In genomic region chr17:93874430-93874829, GRCm38 (mm10) we compare ENCODE assay signal across 19 mouse cellular contexts.
A peak's percentile ranks its signal among the peaks of the same experiment; 100 is the strongest.
DNase-seq lines count a peak whose midpoint lies in the region; ATAC-seq and TF ChIP-seq lines count a peak whose summit lies in the region.
"Had no signal": no experiment of that assay in that cellular context is flagged by ENCODE, and none has a peak within 500 bp of the region (broad histone marks: within the 10 kb centered on the region; RNA-seq: fewer than 3 reads in every experiment).

No protein-coding gene starts in this region.

- TF ChIP-seq EP300 in ES-Bruce4 (IDR thresholded peaks at IDR 0.05; ENCODE audit: insufficient read depth, low read depth, low read length) = no peak

- H3K4me2 ChIP-seq in limb, embryonic 11.5 days (ENCODE audit: low read depth, severe bottlenecking) = no peak overlapping the region
- no peak overlapping the region for H3K4me2 ChIP-seq in kidney, embryonic 15.5 days
- H3K4me2 ChIP-seq: forebrain, embryonic 13.5 days; heart, embryonic 11.5 days; hindbrain, embryonic 15.5 days; lung, embryonic 14.5 days; midbrain, embryonic 13.5 days had no signal

- H3K27ac ChIP-seq in limb, embryonic 11.5 days (replicated peaks; ENCODE audit: low read depth, low read length) = no peak overlapping the region
- H3K27ac ChIP-seq in limb, embryonic 10.5 days = no peak overlapping the region
- no peak overlapping the region for H3K27ac ChIP-seq in ES-Bruce4 (ENCODE audit: insufficient read depth, low read length)
- no peak overlapping the region for H3K27ac ChIP-seq in gastrocnemius, adult 2 months
- no peak overlapping the region for H3K27ac ChIP-seq in kidney, embryonic 15.5 days
- H3K27ac ChIP-seq: forebrain, embryonic 13.5 days; hindbrain, embryonic 15.5 days; macrophage; midbrain, embryonic 13.5 days had no signal

- H3K4me3 ChIP-seq in limb, embryonic 11.5 days (ENCODE audit: low read depth, low read length) = no peak overlapping the region
- no peak overlapping the region for H3K4me3 ChIP-seq in limb, embryonic 10.5 days
- H3K4me3 ChIP-seq in ES-Bruce4 (ENCODE audit: low read depth, low read length) = no peak overlapping the region
- H3K4me3 ChIP-seq in gastrocnemius, adult 2 months = no peak overlapping the region
- H3K4me3 ChIP-seq in kidney, embryonic 15.5 days (replicated peaks) = no peak overlapping the region
- H3K4me3 ChIP-seq: forebrain, embryonic 13.5 days; hindbrain, embryonic 15.5 days; midbrain, embryonic 13.5 days had no signal

- ATAC-seq in limb, embryonic 11.5 days (ENCODE audit: insufficient number of reproducible peaks, low FRiP score, low TSS enrichment, low read depth) = peak; percentile 54; the same call in 1 of the 2 replicates
- no peak for ATAC-seq in kidney, embryonic 15.5 days (replicated peaks; ENCODE audit: low FRiP score)
- ATAC-seq: forebrain, embryonic 13.5 days; midbrain, embryonic 13.5 days had no signal

- TF ChIP-seq POLR2A in ES-Bruce4 (IDR thresholded peaks at IDR 0.05; ENCODE audit: insufficient read depth, low read length) = no peak

- no peak overlapping the region for H3K9ac ChIP-seq in limb, embryonic 11.5 days (ENCODE audit: low read length)
- H3K9ac ChIP-seq in ES-Bruce4 (ENCODE audit: low read depth, poor library complexity, severe bottlenecking) = no peak overlapping the region
- no peak overlapping the region for H3K9ac ChIP-seq in kidney, embryonic 15.5 days
- H3K9ac ChIP-seq: forebrain, embryonic 13.5 days; hindbrain, embryonic 15.5 days; lung, embryonic 14.5 days; midbrain, embryonic 13.5 days had no signal

- TF ChIP-seq CTCF in ES-Bruce4 (IDR thresholded peaks at IDR 0.05; ENCODE audit: low read depth, low read length) = peak; percentile 25
- TF ChIP-seq CTCF in gastrocnemius, adult 2 months (IDR thresholded peaks at IDR 0.05) = no peak

- no peaks in the 10 kb centered on the region for H3K27me3 ChIP-seq in limb, embryonic 11.5 days (ENCODE audit: control insufficient read depth, insufficient read depth, low read length)
- no peaks in the 10 kb centered on the region for H3K27me3 ChIP-seq in limb, embryonic 10.5 days (ENCODE audit: low read depth, poor library complexity, severe bottlenecking)
- H3K27me3 ChIP-seq in ES-Bruce4 (ENCODE audit: control insufficient read depth, insufficient read depth, low read length, poor library complexity, severe bottlenecking) = no peaks in the 10 kb centered on the region
- H3K27me3 ChIP-seq in kidney, embryonic 15.5 days = no peaks in the 10 kb centered on the region
- H3K27me3 ChIP-seq: forebrain, embryonic 13.5 days; hindbrain, embryonic 15.5 days; midbrain, embryonic 13.5 days had no signal

- no peaks in the 10 kb centered on the region for H3K4me1 ChIP-seq in limb, embryonic 11.5 days (ENCODE audit: control insufficient read depth, insufficient read depth, low read length)
- H3K4me1 ChIP-seq in limb, embryonic 10.5 days = no peaks in the 10 kb centered on the region
- H3K4me1 ChIP-seq in ES-Bruce4 (ENCODE audit: control insufficient read depth, insufficient read depth, low read length) = no peaks in the 10 kb centered on the region
- H3K4me1 ChIP-seq in kidney, embryonic 15.5 days = no peaks in the 10 kb centered on the region
- H3K4me1 ChIP-seq: forebrain, embryonic 13.5 days; hindbrain, embryonic 15.5 days; midbrain, embryonic 13.5 days had no signal

- H3K36me3 ChIP-seq in limb, embryonic 11.5 days (ENCODE audit: control insufficient read depth, insufficient read depth, low read length) = no peaks in the 10 kb centered on the region
- no peaks in the 10 kb centered on the region for H3K36me3 ChIP-seq in limb, embryonic 10.5 days
- no peaks in the 10 kb centered on the region for H3K36me3 ChIP-seq in ES-Bruce4 (ENCODE audit: control insufficient read depth, insufficient read depth, low read length, poor library complexity, severe bottlenecking)
- H3K36me3 ChIP-seq in kidney, embryonic 15.5 days = no peaks in the 10 kb centered on the region
- H3K36me3 ChIP-seq: G1E; hindbrain, embryonic 15.5 days; midbrain, embryonic 13.5 days had no signal

- 82% methylated on average over 1 of the region's 1 CpGs for WGBS in limb, embryonic 11.5 days
- 87% methylated on average over 1 of the region's 1 CpGs for WGBS in limb, embryonic 10.5 days
- 93% methylated on average over 1 of the region's 1 CpGs for WGBS in kidney, embryonic 15.5 days

- no peaks in the 10 kb centered on the region for H3K9me3 ChIP-seq in limb, embryonic 11.5 days (ENCODE audit: control insufficient read depth, low read length)
- H3K9me3 ChIP-seq in limb, embryonic 10.5 days (replicated peaks) = no peaks in the 10 kb centered on the region
- no peaks in the 10 kb centered on the region; the same call in 1 of the 2 replicates for H3K9me3 ChIP-seq in ES-Bruce4 (replicated peaks; ENCODE audit: control insufficient read depth, insufficient read depth, low read length, poor library complexity, severe bottlenecking)
- no peaks in the 10 kb centered on the region for H3K9me3 ChIP-seq in kidney, embryonic 15.5 days (replicated peaks)
- H3K9me3 ChIP-seq: forebrain, embryonic 13.5 days; G1E; hindbrain, embryonic 15.5 days; midbrain, embryonic 13.5 days had no signal

- intact Hi-C loops in gastrocnemius, adult 2 months (cut with DNase I) = no loop called here

- DNase-seq in limb, embryonic 11.5 days (ENCODE audit: low spot score) = no peak
- DNase-seq in limb, embryonic 10.5 days (ENCODE audit: low spot score) = no peak
- DNase-seq in A20 (ENCODE audit: low read depth, low spot score) (peak; percentile 1), ZHBTc4 (ENCODE audit: low read depth, low spot score) (peak; percentile 48)
- DNase-seq in gastrocnemius, adult 2 months = no peak
- DNase-seq: cerebellum, postnatal 14 days; heart, postnatal 14 days; kidney, adult 8-10 months; kidney, postnatal 4 days; lung, embryonic 14.5 days; right cerebral cortex, postnatal 25 days had no signal

Comparison
In these comparisons a context has a peak if more than half of its experiments do, and no peak if none do; other contexts are left out.
1. DNase-seq: peak in A20 (single experiment) and ZHBTc4 (single experiment); none in limb, embryonic 11.5 days (single experiment), limb, embryonic 10.5 days (single experiment) and gastrocnemius, adult 2 months (single experiment).